Mouse (Mus musculus) ES-E14 (cell line): Measurements from ENCODE around the gene Vash1. TPM values are rescaled to one million over a fixed set of nuclear protein-coding genes. Genes with fewer than 3 reads are reported as not detected.

Source experiments
- DNase-seq: peaks from one replicate; pipeline ENCODE4 v3.0.0-alpha.2; 2013; ENCODE audit warnings: low read depth, low spot score
- H3K27ac ChIP-seq: 2 replicates; pipeline ENCODE4 v1.5.1; 2012; ENCODE audit warnings: low read depth, mild to moderate bottlenecking, low read length, moderate library complexity, mixed read lengths; ENCODE audit not compliant: poor library complexity, insufficient read depth, severe bottlenecking
- H3K36me3 ChIP-seq: 2 replicates; pipeline ENCODE4 v1.6.1; 2012; ENCODE audit warnings: mild to moderate bottlenecking, low read length, moderate library complexity, mixed read lengths; ENCODE audit not compliant: control insufficient read depth, poor library complexity, insufficient read depth, severe bottlenecking
- H3K4me1 ChIP-seq, 2 experiments: fragments of 150-350 bp in 1 of 2; sonication (generic) in 1 of 2; 2 replicates each; pipeline ENCODE4 v1.6.1; 2012; ENCODE audit warnings: low read length in 2 of 2, mild to moderate bottlenecking in 1 of 2, mixed read lengths in 1 of 2; ENCODE audit not compliant: control insufficient read depth in 2 of 2, insufficient read depth in 2 of 2, poor library complexity in 1 of 2
- H3K4me3 ChIP-seq, 2 experiments: fragments of 150-350 bp in 1 of 2; sonication (generic) in 1 of 2; 2 replicates each; pipeline ENCODE4 v1.5.1; 2012; ENCODE audit warnings: low read length in 2 of 2, low read depth in 1 of 2, mild to moderate bottlenecking in 1 of 2, mixed read lengths in 1 of 2; ENCODE audit not compliant: insufficient read depth in 1 of 2, poor library complexity in 1 of 2, severe bottlenecking in 1 of 2
- H3K9ac ChIP-seq: 2 replicates; pipeline ENCODE4 v1.6.1; 2012; ENCODE audit warnings: low read depth, mild to moderate bottlenecking, low read length, mixed read lengths; ENCODE audit not compliant: poor library complexity, insufficient read depth, severe bottlenecking
- H3K9me3 ChIP-seq: fragments of 150-350 bp; sonication (generic); 2 replicates; pipeline ENCODE4 v1.6.1; 2012; ENCODE audit warnings: low read depth, mild to moderate bottlenecking, low read length; ENCODE audit not compliant: control insufficient read depth, insufficient read depth
- CHD2 ChIP-seq: IDR thresholded peaks from 2 replicates; pipeline ENCODE4 v1.6.1; 2014; ENCODE audit warnings: mild to moderate bottlenecking, low read depth, low read length, inconsistent platforms
- HCFC1 ChIP-seq: IDR thresholded peaks from 2 replicates; pipeline ENCODE4 v1.6.1; 2012; ENCODE audit warnings: low read length, inconsistent platforms, borderline replicate concordance; ENCODE audit not compliant: insufficient read depth
- MAFK ChIP-seq: IDR thresholded peaks from 2 replicates; pipeline ENCODE4 v1.6.1; 2014; ENCODE audit warnings: mild to moderate bottlenecking, low read depth, low read length, inconsistent platforms; ENCODE audit not compliant: insufficient read depth
- ZC3H11A ChIP-seq: IDR thresholded peaks from 2 replicates; pipeline ENCODE4 v1.6.1; 2012; ENCODE audit warnings: low read depth, mild to moderate bottlenecking, inconsistent platforms, low read length, borderline replicate concordance
- ZNF384 ChIP-seq: IDR thresholded peaks from 2 replicates; pipeline ENCODE4 v1.6.1; 2012; ENCODE audit warnings: low read depth, low read length, inconsistent platforms
- in situ Hi-C, 2 experiments: fragments of 600-800 bp; cut with MboI; formaldehyde crosslinking; loops; one replicate each; pipeline ENCODE4 v1.15.1; 2025; ENCODE audit warnings: low sequenced_read_pairs in 2 of 2, inconsistent platforms in 1 of 2; ENCODE audit not compliant: unreplicated experiment in 2 of 2
- total RNA-seq: library from RNA; depleted of rRNA; stranded (reverse); fragments of 300-350 nt; gene quantifications from 2 replicates; pipeline ENCODE4 v1.2.3, GENCODE M21; 2012; rRNA removed

Gene Vash1
- total RNA-seq: 4.0 and 4.8 TPM in 2 replicates

DNA sequence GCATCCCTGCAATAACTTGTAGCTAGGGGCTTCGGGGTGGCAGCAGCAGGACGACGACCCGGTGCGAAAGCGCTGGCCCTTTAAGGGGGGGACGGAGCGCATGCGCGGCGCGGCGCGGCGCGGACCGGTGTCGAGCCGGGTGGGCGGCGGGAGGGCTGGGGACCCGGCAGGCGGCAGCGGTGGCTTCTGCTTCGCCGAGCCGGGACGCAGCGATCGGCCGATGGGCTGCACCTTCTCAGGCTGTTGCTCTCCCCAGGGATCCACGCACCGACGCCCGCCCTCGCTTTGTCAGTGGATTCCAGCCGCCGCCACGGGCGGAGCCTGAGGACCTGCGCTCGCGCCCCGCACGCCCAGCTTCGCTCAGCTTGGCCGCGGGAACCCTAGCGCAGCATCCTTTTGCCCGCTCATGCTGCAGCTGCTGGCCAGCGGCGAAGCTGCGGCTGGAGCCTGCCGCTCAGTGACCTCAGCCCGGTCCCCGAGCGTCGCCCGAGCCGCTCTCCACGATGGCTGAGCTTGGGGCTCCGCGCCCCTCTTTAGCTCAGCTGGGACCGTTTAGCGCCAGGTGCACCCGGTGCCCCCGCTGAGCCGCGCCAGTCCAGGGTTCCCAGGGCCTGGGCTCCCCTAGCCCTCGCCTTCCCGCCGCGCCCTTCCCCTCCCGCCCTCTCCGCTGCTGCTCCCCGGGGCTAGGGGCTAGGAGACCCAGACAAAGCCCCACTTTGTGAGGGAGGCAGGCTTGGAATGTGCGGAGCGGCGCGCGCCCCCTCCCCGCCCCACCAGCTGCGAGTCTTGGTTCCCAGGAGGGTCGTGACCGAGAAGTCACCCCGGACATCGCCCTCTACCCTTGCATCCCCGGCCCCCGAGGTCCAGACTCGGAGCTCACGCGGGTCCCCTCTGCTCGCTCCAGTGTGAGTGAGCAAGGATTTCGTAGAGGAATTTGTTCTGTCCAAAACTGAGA is at the start of gene Vash1:
TSS of gene Vash1 (plus strand) at position 110 of the 955 bp plus-strand sequence.
- peak within 1 kb of the TSS; percentile 73 for H3K9ac ChIP-seq
- no peak within 1 kb of the TSS for H3K27ac ChIP-seq
- DNase-seq: no peak
- no peaks in the 10 kb centered on the region for H3K36me3 ChIP-seq
- peak within 1 kb of the TSS; percentile 80 to 85 for H3K4me3 ChIP-seq
- TF ChIP-seq MAFK (no peak), HCFC1 (peak; percentile 11; the same call in 1 of the 2 replicates), ZC3H11A (no peak), CHD2 (no peak), ZNF384 (no peak)
- in situ Hi-C loops: no loop called here
- peaks cover 3% of the 10 kb centered on the region in 2 experiments; a peak in 1 of 4 replicates for H3K4me1 ChIP-seq
- no peaks in the 10 kb centered on the region for H3K9me3 ChIP-seq

DNA sequence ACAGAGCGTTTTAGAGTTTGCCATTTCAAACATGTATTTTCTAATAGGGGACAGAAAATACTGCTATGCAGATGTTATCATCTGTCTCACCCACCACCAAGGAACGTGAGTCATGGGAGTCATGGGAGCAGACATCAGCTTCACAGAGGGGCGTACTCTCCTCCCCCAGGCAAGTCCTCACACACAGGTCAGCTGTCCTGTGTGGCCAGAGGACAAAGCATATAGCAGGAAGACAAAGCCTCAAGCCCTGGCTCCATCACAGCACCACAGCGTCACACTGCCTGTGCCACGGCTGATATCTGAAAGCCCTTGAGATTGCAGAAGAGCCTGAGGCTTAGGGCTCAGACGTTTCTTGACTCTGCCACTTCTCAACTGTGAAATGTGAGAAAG is 49.7 kb upstream of the Vash1 start:
- no peaks in the 10 kb centered on the region for H3K36me3 ChIP-seq
- no peak overlapping the region for H3K9ac ChIP-seq
- in situ Hi-C loops: no loop called here
- no peak overlapping the region for H3K27ac ChIP-seq
- DNase-seq: no peak
- TF ChIP-seq ZNF384 (no peak), MAFK (no peak), HCFC1 (no peak), ZC3H11A (no peak), CHD2 (no peak)
- no peaks in the 10 kb centered on the region for H3K9me3 ChIP-seq
- no peak overlapping the region for H3K4me3 ChIP-seq
- no peaks in the 10 kb centered on the region for H3K4me1 ChIP-seq

GRCm38 (mm10) chr12:86641763-86642162 is 36.7 kb upstream of the Vash1 start:
- peak; percentile 45 for DNase-seq
- Histone ChIP-seq H3K36me3 (no peaks in the 10 kb centered on the region), H3K9ac (no peak overlapping the region), H3K27ac (no peak overlapping the region), H3K9me3 (no peaks in the 10 kb centered on the region), H3K4me1 (peaks cover 2 to 8% of the 10 kb centered on the region in 2 experiments; a peak in 2 of 4 replicates), H3K4me3 (no peak overlapping the region)
- in situ Hi-C loops: no loop called here
- TF ChIP-seq ZNF384 (no peak), MAFK (no peak)

GRCm38 (mm10) chr12:86644512-86645273 is 33.8 kb upstream of the Vash1 start:
- Histone ChIP-seq H3K36me3 (no peaks in the 10 kb centered on the region), H3K9me3 (no peaks in the 10 kb centered on the region), H3K9ac (no peak overlapping the region), H3K4me1 (peaks cover 2 to 8% of the 10 kb centered on the region in 2 experiments; a peak in 2 of 4 replicates), H3K4me3 (no peak overlapping the region), H3K27ac (no peak overlapping the region)
- in situ Hi-C loops: no loop called here
- no peak for DNase-seq
- TF ChIP-seq HCFC1 (no peak), MAFK (no peak), ZNF384 (no peak), ZC3H11A (no peak), CHD2 (no peak)
